Mouse (Mus musculus) embryonic facial prominence, embryonic 11.5 days (tissue): ENCODE measurements around the gene Hsd3b4. TPM values are rescaled to one million over a fixed set of nuclear protein-coding genes. Genes with fewer than 3 reads are reported as not detected.
"Not testable (repeated sequence)": the region's sequence is repeated elsewhere in the genome, so short reads cannot be mapped to it uniquely, and the experiment has no call there.

Experiments used
- ATAC-seq: fragments of 200-750 bp; cut with Nextera tagmentation; replicated peaks from 2 replicates; pipeline ENCODE4 v1.8.0; 2017; ENCODE audit warnings: low read depth; ENCODE audit not compliant: insufficient number of reproducible peaks, low FRiP score, low TSS enrichment
- DNase-seq: peaks from one replicate; pipeline ENCODE4 v3.0.0-alpha.2; 2015; ENCODE audit warnings: low spot score
- H3K27ac ChIP-seq: fragments of 300-500 bp; sonication (generic); replicated peaks from 2 replicates; pipeline ENCODE4 v1.5.1; 2014; ENCODE audit warnings: mild to moderate bottlenecking, low read depth, low read length, control low read depth
- H3K27me3 ChIP-seq: fragments of 300-500 bp; sonication (generic); 2 replicates; pipeline ENCODE4 v1.6.1; 2014; ENCODE audit warnings: mild to moderate bottlenecking, low read length, moderate library complexity, mixed read lengths; ENCODE audit not compliant: control insufficient read depth, insufficient read depth
- H3K36me3 ChIP-seq: fragments of 300-500 bp; sonication (generic); replicated peaks from 2 replicates; pipeline ENCODE4 v1.6.1; 2014; ENCODE audit warnings: low read depth, mild to moderate bottlenecking, low read length, moderate library complexity, mixed read lengths; ENCODE audit not compliant: control insufficient read depth, insufficient read depth
- H3K4me1 ChIP-seq: fragments of 300-500 bp; sonication (generic); 2 replicates; pipeline ENCODE4 v1.6.1; 2014; ENCODE audit warnings: low read length, mixed read lengths; ENCODE audit not compliant: control insufficient read depth, insufficient read depth
- H3K4me2 ChIP-seq: fragments of 300-500 bp; sonication (generic); 2 replicates; pipeline ENCODE4 v1.6.1; 2014; ENCODE audit warnings: low read depth, mild to moderate bottlenecking, control low read depth, low read length, moderate library complexity
- H3K4me3 ChIP-seq: fragments of 300-500 bp; sonication (generic); 2 replicates; pipeline ENCODE4 v1.5.1; 2014; ENCODE audit warnings: low read depth, low read length, control low read depth
- H3K9ac ChIP-seq: fragments of 300-500 bp; sonication (generic); replicated peaks from 2 replicates; pipeline ENCODE4 v1.6.1; 2014; ENCODE audit warnings: mild to moderate bottlenecking, control low read depth, low read length
- H3K9me3 ChIP-seq: fragments of 300-500 bp; sonication (generic); replicated peaks from 2 replicates; pipeline ENCODE4 v1.6.1; 2016; ENCODE audit warnings: mild to moderate bottlenecking, low read length, inconsistent platforms, mixed read lengths; ENCODE audit not compliant: control insufficient read depth
- WGBS: fragments of 180-500 bp; shearing (Covaris S2); extraction: QIAGEN DNeasy Blood & Tissue Kit; methylation state at CpG from one replicate; pipeline ENCODE4 v1.1.7; 2014; 5-methylcytosine and 5-hydroxymethylcytosine counted together
- polyA plus RNA-seq: library from polyadenylated mRNA; unstranded; fragments of >200 nt; fragmentation: Nextera tagmentation; extraction: Ambion mirVana; gene quantifications from 2 replicates; pipeline ENCODE4 v1.2.1, GENCODE M21; 2014

The Hsd3b4 gene
- not detected in 2 replicates for polyA plus RNA-seq

GRCm38 (mm10) chr3:98510414-98510813, at the start of gene Hsd3b4:
Gene Hsd3b4 (minus strand): TSS chr3:98510514.
- H3K4me2 ChIP-seq, DNase-seq, H3K27me3 ChIP-seq, H3K9me3 ChIP-seq, H3K27ac ChIP-seq, H3K9ac ChIP-seq, ATAC-seq, H3K36me3 ChIP-seq, H3K4me3 ChIP-seq, H3K4me1 ChIP-seq: not testable (repeated sequence)
- WGBS, result no CpG with 5 or more reads among the region's 1 CpGs

GRCm38 (mm10) chr3:98550832-98551231, 40.5 kb upstream of the Hsd3b4 start:
- not testable (repeated sequence) for H3K4me2 ChIP-seq, H3K4me3 ChIP-seq, H3K9me3 ChIP-seq, H3K27ac ChIP-seq, DNase-seq, H3K36me3 ChIP-seq, H3K9ac ChIP-seq, H3K27me3 ChIP-seq, H3K4me1 ChIP-seq, ATAC-seq
- no CpG with 5 or more reads among the region's 1 CpGs for WGBS

- no CpG with 5 or more reads among the region's 2 CpGs for WGBS
Measured at GRCm38 (mm10) chr3:98550215-98550614, 39.9 kb upstream of the Hsd3b4 start.

GRCm38 (mm10) chr3:98548495-98548894, 38.2 kb upstream of the Hsd3b4 start:
- H3K27me3 ChIP-seq, ATAC-seq, H3K4me3 ChIP-seq, H3K27ac ChIP-seq, H3K9ac ChIP-seq, H3K4me1 ChIP-seq, H3K4me2 ChIP-seq, DNase-seq, H3K36me3 ChIP-seq, H3K9me3 ChIP-seq: not testable (repeated sequence)
- 33% methylated on average over 1 of the region's 1 CpGs for WGBS

More at GRCm38 (mm10) chr3:98550215-98550614, 39.9 kb upstream of the Hsd3b4 start:
- H3K9ac ChIP-seq, H3K27ac ChIP-seq, H3K4me1 ChIP-seq, H3K4me3 ChIP-seq, DNase-seq, H3K36me3 ChIP-seq, H3K4me2 ChIP-seq, H3K27me3 ChIP-seq, H3K9me3 ChIP-seq: not testable (repeated sequence)
- 0 out of 2 replicates have a peak, but pooled peaks have one; percentile 34 for ATAC-seq

- not testable (repeated sequence) for H3K9ac ChIP-seq, H3K9me3 ChIP-seq, ATAC-seq, H3K27ac ChIP-seq, H3K27me3 ChIP-seq, DNase-seq, H3K4me1 ChIP-seq, H3K36me3 ChIP-seq, H3K4me2 ChIP-seq, H3K4me3 ChIP-seq
Measured at GRCm38 (mm10) chr3:98547641-98548040, 37.3 kb upstream of the Hsd3b4 start.

GRCm38 (mm10) chr3:98524978-98525377, 14.7 kb upstream of the Hsd3b4 start:
- not testable (repeated sequence) for H3K27me3 ChIP-seq, H3K9me3 ChIP-seq, H3K4me1 ChIP-seq, ATAC-seq, H3K36me3 ChIP-seq, H3K9ac ChIP-seq, H3K4me3 ChIP-seq, H3K27ac ChIP-seq, H3K4me2 ChIP-seq, DNase-seq

GRCm38 (mm10) chr3:98524552-98524951, 14.2 kb upstream of the Hsd3b4 start:
- no CpG with 5 or more reads among the region's 1 CpGs for WGBS
- not testable (repeated sequence) for H3K27ac ChIP-seq, H3K4me3 ChIP-seq, ATAC-seq, H3K9ac ChIP-seq, H3K36me3 ChIP-seq, H3K9me3 ChIP-seq, H3K4me2 ChIP-seq, H3K4me1 ChIP-seq, DNase-seq, H3K27me3 ChIP-seq

- not testable (repeated sequence) for H3K4me3 ChIP-seq, H3K4me2 ChIP-seq, H3K4me1 ChIP-seq, H3K27me3 ChIP-seq, DNase-seq, H3K36me3 ChIP-seq, ATAC-seq, H3K9ac ChIP-seq, H3K27ac ChIP-seq, H3K9me3 ChIP-seq
- WGBS, result 67% methylated on average over 1 of the region's 2 CpGs
Measured at GRCm38 (mm10) chr3:98522779-98523178, 12.5 kb upstream of the Hsd3b4 start.
